8 mouse cellular contexts compared by ENCODE assay signal in genomic region chr1:189727884-189728783, GRCm38 (mm10). TPM values are rescaled to one million over a fixed set of nuclear protein-coding genes. Genes with fewer than 3 reads are reported as not detected.
A peak's percentile ranks its signal among the peaks of the same experiment; 100 is the strongest.
DNase-seq lines count a peak whose midpoint lies in the region; ATAC-seq and TF ChIP-seq lines count a peak whose summit lies in the region.

Gene Ptpn14, plus strand, starts transcription at chr1:189728268.

- H3K36me3 ChIP-seq in hindbrain, postnatal 0 days (ENCODE audit: insufficient read depth, low read length) = no peaks in the 10 kb centered on the region
- no peaks in the 10 kb centered on the region for H3K36me3 ChIP-seq in limb, embryonic 11.5 days (ENCODE audit: control insufficient read depth, insufficient read depth, low read length)
- no peaks in the 10 kb centered on the region for H3K36me3 ChIP-seq in midbrain, embryonic 13.5 days
- H3K36me3 ChIP-seq in stomach, embryonic 15.5 days = no peaks in the 10 kb centered on the region

- no peak for TF ChIP-seq CTCF in brain, embryonic 14.5 days (IDR thresholded peaks at IDR 0.05; ENCODE audit: borderline replicate concordance, extremely low read depth, insufficient read depth, insufficient read length)
- no peak for TF ChIP-seq CTCF in hindbrain, postnatal 0 days (IDR thresholded peaks at IDR 0.05; ENCODE audit: low read depth)

- H3K4me1 ChIP-seq in hindbrain, postnatal 0 days (ENCODE audit: insufficient read depth, low read length) = no peaks in the 10 kb centered on the region; the same call in 1 of the 2 replicates
- peaks cover 6% of the 10 kb centered on the region for H3K4me1 ChIP-seq in limb, embryonic 11.5 days (ENCODE audit: control insufficient read depth, insufficient read depth, low read length)
- peaks cover 30% of the 10 kb centered on the region for H3K4me1 ChIP-seq in midbrain, embryonic 13.5 days (replicated peaks)
- H3K4me1 ChIP-seq in stomach, embryonic 15.5 days = peaks cover 18% of the 10 kb centered on the region; the same call in 1 of the 2 replicates

- WGBS in hindbrain, postnatal 0 days = under 1% methylated on average over 81 of the region's 98 CpGs
- WGBS in limb, embryonic 11.5 days = under 1% methylated on average over 86 of the region's 98 CpGs
- under 1% methylated on average over 93 of the region's 98 CpGs for WGBS in midbrain, embryonic 13.5 days
- under 1% methylated on average over 89 of the region's 98 CpGs for WGBS in stomach, embryonic 15.5 days

- peak; percentile 98 for DNase-seq in NIH3T3 (ENCODE audit: low read depth)
- DNase-seq in brain, embryonic 14.5 days (ENCODE audit: low read depth) = peak; percentile 79
- peak; percentile 89 for DNase-seq in gastrocnemius, postnatal 25 days
- DNase-seq in hindbrain, postnatal 0 days (ENCODE audit: low spot score) = peak; percentile 77
- peak; percentile 86 for DNase-seq in limb, embryonic 11.5 days (ENCODE audit: low spot score)
- no peak for DNase-seq in cerebellum, adult 9-10 months

- H3K4me2 ChIP-seq in hindbrain, postnatal 0 days (ENCODE audit: low read depth, low read length) = peak within 1 kb of the TSS; percentile 97
- peak within 1 kb of the TSS; percentile 79 for H3K4me2 ChIP-seq in limb, embryonic 11.5 days (ENCODE audit: low read depth, severe bottlenecking)
- peak within 1 kb of the TSS; percentile 99 for H3K4me2 ChIP-seq in midbrain, embryonic 13.5 days (replicated peaks)
- peak within 1 kb of the TSS; percentile 74 for H3K4me2 ChIP-seq in stomach, embryonic 15.5 days

- H3K27ac ChIP-seq in hindbrain, postnatal 0 days = peak within 1 kb of the TSS; percentile 60
- peak within 1 kb of the TSS; percentile 87 for H3K27ac ChIP-seq in limb, embryonic 11.5 days (replicated peaks; ENCODE audit: low read depth, low read length)
- no peak within 1 kb of the TSS for H3K27ac ChIP-seq in midbrain, embryonic 13.5 days
- H3K27ac ChIP-seq in stomach, embryonic 15.5 days = peak within 1 kb of the TSS; percentile 98

- no peak for TF ChIP-seq POLR2A in brain, embryonic 14.5 days (IDR thresholded peaks at IDR 0.05; ENCODE audit: borderline replicate concordance, extremely low read depth, insufficient read depth, insufficient read length, poor library complexity, severe bottlenecking)

- H3K9ac ChIP-seq in hindbrain, postnatal 0 days (replicated peaks; ENCODE audit: low read length) = peak within 1 kb of the TSS; percentile 51
- H3K9ac ChIP-seq in limb, embryonic 11.5 days (ENCODE audit: low read length) = peak within 1 kb of the TSS; percentile 79
- peak within 1 kb of the TSS; percentile 58 for H3K9ac ChIP-seq in midbrain, embryonic 13.5 days (replicated peaks)
- peak within 1 kb of the TSS; percentile 85 for H3K9ac ChIP-seq in stomach, embryonic 15.5 days

- peak within 1 kb of the TSS; percentile 61 for H3K4me3 ChIP-seq in hindbrain, postnatal 0 days (ENCODE audit: low read length)
- H3K4me3 ChIP-seq in limb, embryonic 11.5 days (ENCODE audit: low read depth, low read length) = peak within 1 kb of the TSS; percentile 84
- peak within 1 kb of the TSS; percentile 57 for H3K4me3 ChIP-seq in midbrain, embryonic 13.5 days (replicated peaks)
- H3K4me3 ChIP-seq in stomach, embryonic 15.5 days (replicated peaks) = peak within 1 kb of the TSS; percentile 88

- ATAC-seq in hindbrain, postnatal 0 days = peak; percentile 87
- ATAC-seq in limb, embryonic 11.5 days (ENCODE audit: insufficient number of reproducible peaks, low FRiP score, low TSS enrichment, low read depth) = peak; percentile 85
- peak; percentile 91 for ATAC-seq in midbrain, embryonic 13.5 days
- peak; percentile 91 for ATAC-seq in stomach, embryonic 15.5 days (ENCODE audit: insufficient read depth, low FRiP score, low read depth)

- no peaks in the 10 kb centered on the region for H3K9me3 ChIP-seq in hindbrain, postnatal 0 days (ENCODE audit: low read length)
- H3K9me3 ChIP-seq in limb, embryonic 11.5 days (ENCODE audit: control insufficient read depth, low read length) = no peaks in the 10 kb centered on the region
- no peaks in the 10 kb centered on the region for H3K9me3 ChIP-seq in midbrain, embryonic 13.5 days
- no peaks in the 10 kb centered on the region for H3K9me3 ChIP-seq in stomach, embryonic 15.5 days

- peaks cover 9% of the 10 kb centered on the region; the same call in 1 of the 2 replicates for H3K27me3 ChIP-seq in hindbrain, postnatal 0 days (ENCODE audit: insufficient read depth, low read length)
- H3K27me3 ChIP-seq in limb, embryonic 11.5 days (ENCODE audit: control insufficient read depth, insufficient read depth, low read length) = no peaks in the 10 kb centered on the region
- peaks cover 57% of the 10 kb centered on the region for H3K27me3 ChIP-seq in midbrain, embryonic 13.5 days
- H3K27me3 ChIP-seq in stomach, embryonic 15.5 days (replicated peaks) = no peaks in the 10 kb centered on the region

RNA-seq across cellular contexts. Expression of gene Ptpn14, which starts in this region (rescaled TPM):
- polyA plus RNA-seq in brain, embryonic 14.5 days (2012; rRNA removed) = 2.4 and 4.9 TPM in 2 replicates
- total RNA-seq in gastrocnemius, postnatal 25 days (2021) = 10 to 100 TPM; 10.7 to 13.9 TPM
- total RNA-seq in hindbrain, postnatal 0 days (2014; rRNA removed) = 8.2 and 8.9 TPM in 2 replicates
- polyA plus RNA-seq in hindbrain, postnatal 0 days (2015; fragmentation: Nextera tagmentation; extraction: Ambion mirVana) = 1.4 and 1.6 TPM in 2 replicates
- 8.8 and 9.5 TPM in 2 replicates for polyA plus RNA-seq in limb, embryonic 11.5 days (2014; fragmentation: Nextera tagmentation; extraction: Ambion mirVana)
- polyA plus RNA-seq in midbrain, embryonic 13.5 days (2015; fragmentation: Nextera tagmentation; extraction: Ambion mirVana) = 1.5 and 2.3 TPM in 2 replicates
- polyA plus RNA-seq in stomach, embryonic 15.5 days (2015; fragmentation: Nextera tagmentation; extraction: Ambion mirVana) = 7.6 and 10.0 TPM in 2 replicates
